Mouse (Mus musculus): ENCODE results near the gene Htr1f. TPM values are rescaled to one million over a fixed set of nuclear protein-coding genes. Genes with fewer than 3 reads are reported as not detected.
A peak's percentile ranks its signal among the peaks of the same experiment; 100 is the strongest.

The Htr1f gene
- polyA plus RNA-seq (2012; fragmentation: generic; extraction: Trizol): not detected
- long read RNA-seq, experiment 1: 0 reads
- long read RNA-seq, experiment 2: 0 reads

GRCm38 (mm10) chr16:65105184-65105931 lies at the start of gene Htr1f:
TSS of gene Htr1f (minus strand) at chr16:65105854.
- H3K79me2 ChIP-seq (ENCODE audit: control insufficient read depth, insufficient read depth): no peaks in the 10 kb centered on the region
- no peaks in the 10 kb centered on the region for H3K79me3 ChIP-seq (ENCODE audit: low read depth)
- no peaks in the 10 kb centered on the region for H3K36me3 ChIP-seq (ENCODE audit: control insufficient read depth, insufficient read depth)
- no peaks in the 10 kb centered on the region for H3K27me3 ChIP-seq (ENCODE audit: control insufficient read depth, insufficient read depth, insufficient read length)
- no peak within 1 kb of the TSS for H3ac ChIP-seq (ENCODE audit: control insufficient read depth, insufficient read length, low read depth)
- no peak for TF ChIP-seq MYOD1 (IDR thresholded peaks at IDR 0.05; ENCODE audit: control insufficient read depth, insufficient read length, low read depth)
- no peak for TF ChIP-seq CEBPB (IDR thresholded peaks at IDR 0.05; ENCODE audit: low read depth)
- TF ChIP-seq CTCF (IDR thresholded peaks at IDR 0.05; ENCODE audit: control insufficient read depth, insufficient read depth, insufficient read length): no peak
- TF ChIP-seq USF1 (IDR thresholded peaks at IDR 0.05; ENCODE audit: low read depth): no peak
- no peak for TF ChIP-seq MYOG (IDR thresholded peaks at IDR 0.05; ENCODE audit: control insufficient read depth, extremely low read depth, insufficient read length)
- no peak for TF ChIP-seq MAX (IDR thresholded peaks at IDR 0.05)
- TF ChIP-seq FOSL1 (IDR thresholded peaks at IDR 0.05; ENCODE audit: insufficient read depth, low read length, poor library complexity, severe bottlenecking): no peak
- no peak within 1 kb of the TSS for H3K4me3 ChIP-seq (ENCODE audit: insufficient read depth, poor library complexity, severe bottlenecking)

DNA sequence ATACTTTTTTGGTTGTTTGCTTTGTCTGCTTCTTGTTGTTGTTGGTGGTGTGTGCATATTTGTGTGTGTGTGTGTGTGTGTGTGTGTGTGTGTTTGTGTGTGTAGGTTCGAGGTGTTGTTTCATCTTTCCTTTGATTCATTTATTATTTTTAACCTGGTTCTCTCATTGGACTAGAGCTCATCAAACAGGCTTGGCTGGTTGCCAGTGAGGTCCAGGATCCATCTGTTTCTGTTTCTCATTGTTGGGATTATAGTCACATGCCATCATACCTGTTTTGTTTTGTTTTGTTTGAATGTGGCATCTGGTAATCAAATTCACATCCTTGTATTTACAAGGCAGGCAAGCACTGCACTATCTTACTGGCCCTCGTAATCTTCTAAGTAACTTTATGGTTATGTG lies 34.1 kb upstream of the Htr1f start:
- no peak overlapping the region for H3ac ChIP-seq (ENCODE audit: control insufficient read depth, insufficient read length, low read depth)
- H3K79me3 ChIP-seq (ENCODE audit: low read depth): no peaks in the 10 kb centered on the region
- no peaks in the 10 kb centered on the region for H3K36me3 ChIP-seq (ENCODE audit: control insufficient read depth, insufficient read depth)
- no peak overlapping the region for H3K4me3 ChIP-seq (ENCODE audit: insufficient read depth, poor library complexity, severe bottlenecking)
- no peaks in the 10 kb centered on the region for H3K27me3 ChIP-seq (ENCODE audit: control insufficient read depth, insufficient read depth, insufficient read length)
- no peak for TF ChIP-seq MAX (IDR thresholded peaks at IDR 0.05)
- TF ChIP-seq CTCF (IDR thresholded peaks at IDR 0.05; ENCODE audit: control insufficient read depth, insufficient read depth, insufficient read length): no peak
- TF ChIP-seq MYOG (IDR thresholded peaks at IDR 0.05; ENCODE audit: control insufficient read depth, extremely low read depth, insufficient read length): no peak
- TF ChIP-seq CEBPB (IDR thresholded peaks at IDR 0.05; ENCODE audit: low read depth): no peak
- TF ChIP-seq FOSL1 (IDR thresholded peaks at IDR 0.05; ENCODE audit: insufficient read depth, low read length, poor library complexity, severe bottlenecking): no peak
- no peaks in the 10 kb centered on the region for H3K79me2 ChIP-seq (ENCODE audit: control insufficient read depth, insufficient read depth)

GRCm38 (mm10) chr16:65129391-65129790 lies 23.7 kb upstream of the Htr1f start:
- Histone ChIP-seq H3K79me2 (ENCODE audit: control insufficient read depth, insufficient read depth) (no peaks in the 10 kb centered on the region), H3K27me3 (ENCODE audit: control insufficient read depth, insufficient read depth, insufficient read length) (no peaks in the 10 kb centered on the region), H3K4me3 (ENCODE audit: insufficient read depth, poor library complexity, severe bottlenecking) (no peak overlapping the region), H3K79me3 (ENCODE audit: low read depth) (no peaks in the 10 kb centered on the region), H3ac (ENCODE audit: control insufficient read depth, insufficient read length, low read depth) (no peak overlapping the region), H3K36me3 (ENCODE audit: control insufficient read depth, insufficient read depth) (no peaks in the 10 kb centered on the region)
- TF ChIP-seq USF1 (IDR thresholded peaks at IDR 0.05; ENCODE audit: low read depth) (no peak), FOSL1 (IDR thresholded peaks at IDR 0.05; ENCODE audit: insufficient read depth, low read length, poor library complexity, severe bottlenecking) (no peak), MYOD1 (IDR thresholded peaks at IDR 0.05; ENCODE audit: control insufficient read depth, insufficient read length, low read depth) (no peak), CTCF (IDR thresholded peaks at IDR 0.05; ENCODE audit: control insufficient read depth, insufficient read depth, insufficient read length) (no peak), MAX (IDR thresholded peaks at IDR 0.05) (no peak), MYOG (IDR thresholded peaks at IDR 0.05; ENCODE audit: control insufficient read depth, extremely low read depth, insufficient read length) (no peak), CEBPB (IDR thresholded peaks at IDR 0.05; ENCODE audit: low read depth) (no peak)

DNA sequence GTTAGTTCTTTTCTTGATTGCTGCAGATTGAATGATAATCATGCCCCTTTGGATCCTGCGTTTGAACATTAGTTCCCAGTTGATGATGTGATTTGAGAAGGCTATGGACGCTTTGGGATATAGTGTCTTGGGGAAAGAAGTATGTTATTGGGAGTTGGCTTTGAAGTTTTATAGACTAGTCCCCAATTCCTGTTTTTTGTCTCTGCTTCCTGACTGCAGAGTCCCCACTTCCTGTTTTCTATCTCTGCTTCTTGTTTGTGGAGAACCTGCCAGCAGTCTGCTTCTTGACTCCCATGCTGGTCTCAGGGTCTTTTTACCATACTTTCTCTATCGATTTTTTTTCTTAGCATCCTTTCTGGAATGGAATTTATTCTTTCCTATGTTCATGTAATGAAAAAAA lies 22.2 kb upstream of the Htr1f start:
- Histone ChIP-seq H3ac (ENCODE audit: control insufficient read depth, insufficient read length, low read depth) (no peak overlapping the region), H3K79me3 (ENCODE audit: low read depth) (no peaks in the 10 kb centered on the region), H3K79me2 (ENCODE audit: control insufficient read depth, insufficient read depth) (no peaks in the 10 kb centered on the region), H3K36me3 (ENCODE audit: control insufficient read depth, insufficient read depth) (no peaks in the 10 kb centered on the region), H3K27me3 (ENCODE audit: control insufficient read depth, insufficient read depth, insufficient read length) (no peaks in the 10 kb centered on the region), H3K4me3 (ENCODE audit: insufficient read depth, poor library complexity, severe bottlenecking) (no peak overlapping the region)
- TF ChIP-seq FOSL1 (IDR thresholded peaks at IDR 0.05; ENCODE audit: insufficient read depth, low read length, poor library complexity, severe bottlenecking) (no peak), MYOD1 (IDR thresholded peaks at IDR 0.05; ENCODE audit: control insufficient read depth, insufficient read length, low read depth) (no peak), MYOG (IDR thresholded peaks at IDR 0.05; ENCODE audit: control insufficient read depth, extremely low read depth, insufficient read length) (no peak), USF1 (IDR thresholded peaks at IDR 0.05; ENCODE audit: low read depth) (no peak), CEBPB (IDR thresholded peaks at IDR 0.05; ENCODE audit: low read depth) (no peak), CTCF (IDR thresholded peaks at IDR 0.05; ENCODE audit: control insufficient read depth, insufficient read depth, insufficient read length) (no peak), MAX (IDR thresholded peaks at IDR 0.05) (no peak)

DNA sequence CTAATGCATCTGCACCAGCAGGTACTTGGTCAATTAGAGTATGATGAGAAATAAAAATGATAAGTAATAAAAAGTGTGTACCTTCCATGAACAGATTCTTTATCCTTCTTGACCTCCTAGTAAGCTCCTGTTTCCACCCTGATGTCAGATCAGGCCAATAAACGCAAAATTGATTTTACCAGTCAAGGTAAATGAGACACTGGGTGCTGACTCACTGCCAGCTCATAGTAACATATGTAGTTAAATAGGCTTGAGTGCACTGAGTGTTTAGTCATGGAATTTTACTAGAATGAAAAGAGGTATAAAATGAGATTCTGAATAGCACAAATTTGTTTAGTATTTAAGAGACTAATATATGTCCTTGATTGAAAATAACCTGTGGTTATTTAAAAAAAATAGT lies 6.6 kb upstream of the Htr1f start:
- Histone ChIP-seq H3K79me3 (ENCODE audit: low read depth) (no peaks in the 10 kb centered on the region), H3K79me2 (ENCODE audit: control insufficient read depth, insufficient read depth) (no peaks in the 10 kb centered on the region), H3ac (ENCODE audit: control insufficient read depth, insufficient read length, low read depth) (no peak overlapping the region), H3K4me3 (ENCODE audit: insufficient read depth, poor library complexity, severe bottlenecking) (no peak overlapping the region), H3K36me3 (ENCODE audit: control insufficient read depth, insufficient read depth) (no peaks in the 10 kb centered on the region), H3K27me3 (ENCODE audit: control insufficient read depth, insufficient read depth, insufficient read length) (no peaks in the 10 kb centered on the region)
- TF ChIP-seq CEBPB (IDR thresholded peaks at IDR 0.05; ENCODE audit: low read depth) (no peak), CTCF (IDR thresholded peaks at IDR 0.05; ENCODE audit: control insufficient read depth, insufficient read depth, insufficient read length) (no peak), MYOD1 (IDR thresholded peaks at IDR 0.05; ENCODE audit: control insufficient read depth, insufficient read length, low read depth) (no peak), USF1 (IDR thresholded peaks at IDR 0.05; ENCODE audit: low read depth) (no peak), FOSL1 (IDR thresholded peaks at IDR 0.05; ENCODE audit: insufficient read depth, low read length, poor library complexity, severe bottlenecking) (peak; percentile 20), MYOG (IDR thresholded peaks at IDR 0.05; ENCODE audit: control insufficient read depth, extremely low read depth, insufficient read length) (no peak), MAX (IDR thresholded peaks at IDR 0.05) (no peak)

Data from C2C12 (cell line).